Mouse (Mus musculus) heart, postnatal 0 days (tissue): ENCODE results near the gene Bpi.

ENCODE experiments used
- CTCF ChIP-seq: IDR thresholded peaks from 2 replicates; pipeline ENCODE4 v1.5.1; 2016; ENCODE audit warnings: antibody characterized with exemption, control low read depth, low read depth
- EP300 ChIP-seq: IDR thresholded peaks from 2 replicates; pipeline ENCODE4 v1.6.1; 2016; ENCODE audit warnings: antibody characterized with exemption, low read depth

- no peak for TF ChIP-seq EP300
- TF ChIP-seq CTCF: no peak
These were observed at the start of gene Bpi for GRCm38 (mm10) chr2:158258005-158258418.
